Mouse (Mus musculus): ENCODE results near the gene Pde6h.

GRCm38 (mm10) chr6:136934068-136934467 lies 10.4 kb downstream of the Pde6h start:
- TF ChIP-seq CTCF (IDR thresholded peaks at IDR 0.05; ENCODE audit: low read depth) (no peak), EP300 (IDR thresholded peaks at IDR 0.05; ENCODE audit: low read depth) (no peak)

All from heart, postnatal 0 days (tissue).